Mouse (Mus musculus) left cerebral cortex, adult 18-20 months (tissue): Measurements from ENCODE around the gene Relb. TPM values are rescaled to one million over a fixed set of nuclear protein-coding genes. Genes with fewer than 3 reads are reported as not detected.

Source experiments
- DNase-seq, 2 experiments: peaks; one replicate each; pipeline ENCODE4 v3.0.0; 2021 to 2022; ENCODE audit warnings: low spot score in 2 of 2, mixed read lengths in 1 of 2
- total RNA-seq, 2 experiments: library from RNA; stranded (reverse); gene quantifications; 2 replicates each; pipeline ENCODE4 v1.2.3; 2021

Gene Relb
- total RNA-seq, 2 experiments from 2014 or later: 7.5 to 8.1 TPM

- peak; percentile 45 to 46 for DNase-seq
Measured at GRCm38 (mm10) chr7:19589207-19589606, 40.0 kb downstream of the Relb start.

GRCm38 (mm10) chr7:19586269-19586668 lies 43.0 kb downstream of the Relb start:
- DNase-seq: no peak

- no peak for DNase-seq
Measured at GRCm38 (mm10) chr7:19580634-19581033, 48.6 kb downstream of the Relb start.

- DNase-seq: no peak
Measured at GRCm38 (mm10) chr7:19579751-19580150, 49.5 kb downstream of the Relb start.

GRCm38 (mm10) chr7:19578436-19578835 lies 50.8 kb downstream of the Relb start:
- DNase-seq: no peak

GRCm38 (mm10) chr7:19577877-19578414 lies 51.3 kb downstream of the Relb start:
- DNase-seq: no peak

GRCm38 (mm10) chr7:19577141-19577852 lies 51.9 kb downstream of the Relb start, which contains the start of the genes Zfp296 and Gemin7:
TSS of gene Zfp296 (plus strand) at chr7:19577287.
TSS of gene Gemin7 (minus strand) at chr7:19577595.
- DNase-seq: no peak

- DNase-seq: no peak
Measured at GRCm38 (mm10) chr7:19575559-19575958, 53.7 kb downstream of the Relb start.

GRCm38 (mm10) chr7:19573776-19574140 lies 55.5 kb downstream of the Relb start:
- DNase-seq: no peak

- peak; percentile 72 to 75 for DNase-seq
Measured at GRCm38 (mm10) chr7:19572926-19573775, 56.1 kb downstream of the Relb start.

- DNase-seq: no peak
Measured at GRCm38 (mm10) chr7:19569647-19570046, 59.6 kb downstream of the Relb start.

GRCm38 (mm10) chr7:19567426-19567825 lies 61.8 kb downstream of the Relb start:
- no peak for DNase-seq

- no peak for DNase-seq
Measured at GRCm38 (mm10) chr7:19565803-19566202, 63.4 kb downstream of the Relb start.

GRCm38 (mm10) chr7:19564455-19564854 lies 64.8 kb downstream of the Relb start:
- no peak for DNase-seq

- DNase-seq: no peak
Measured at GRCm38 (mm10) chr7:19563884-19564283, 65.4 kb downstream of the Relb start.

GRCm38 (mm10) chr7:19562643-19563410 lies 66.4 kb downstream of the Relb start, which contains the start of gene Ppp1r37:
TSS of gene Ppp1r37 (minus strand) at chr7:19563076.
- no peak for DNase-seq

- peak; percentile 82 to 85 for DNase-seq
Measured at GRCm38 (mm10) chr7:19561765-19562642, 67.2 kb downstream of the Relb start.

GRCm38 (mm10) chr7:19561431-19561764 lies 67.8 kb downstream of the Relb start:
- DNase-seq: no peak

GRCm38 (mm10) chr7:19560491-19561260 lies 68.6 kb downstream of the Relb start:
- DNase-seq: peak in 1 of 2 experiments; percentile 21
